Mouse (Mus musculus) forebrain, embryonic 11.5 days (tissue): ENCODE measurements around the gene Atp1a4. TPM values are rescaled to one million over a fixed set of nuclear protein-coding genes. Genes with fewer than 3 reads are reported as not detected.

ENCODE experiments used
- ATAC-seq: fragments of 200-750 bp; cut with Nextera tagmentation; replicated peaks from 2 replicates; pipeline ENCODE4 v1.8.0; 2017; ENCODE audit warnings: moderate TSS enrichment; ENCODE audit not compliant: low FRiP score
- DNase-seq: peaks from one replicate; pipeline ENCODE4 v3.0.0-alpha.2; 2017; ENCODE audit warnings: low spot score
- H3K27ac ChIP-seq: fragments of 300-500 bp; sonication (generic); 2 replicates; pipeline ENCODE4 v1.5.1; 2014; ENCODE audit warnings: low read depth, low read length
- H3K27me3 ChIP-seq: fragments of 300-500 bp; sonication (generic); 2 replicates; pipeline ENCODE4 v1.6.1; 2014; ENCODE audit warnings: mild to moderate bottlenecking, low read length, mixed read lengths; ENCODE audit not compliant: control insufficient read depth, insufficient read depth
- H3K36me3 ChIP-seq: fragments of 300-500 bp; sonication (generic); 2 replicates; pipeline ENCODE4 v1.6.1; 2014; ENCODE audit warnings: mild to moderate bottlenecking, low read length, moderate library complexity, mixed read lengths; ENCODE audit not compliant: control insufficient read depth, insufficient read depth
- H3K4me1 ChIP-seq: fragments of 300-500 bp; sonication (generic); replicated peaks from 2 replicates; pipeline ENCODE4 v1.6.1; 2014; ENCODE audit warnings: low read length, mixed read lengths; ENCODE audit not compliant: control insufficient read depth, insufficient read depth
- H3K4me2 ChIP-seq: fragments of 300-500 bp; sonication (generic); 2 replicates; pipeline ENCODE4 v1.6.1; 2014; ENCODE audit warnings: low read depth, mild to moderate bottlenecking, low read length, moderate library complexity, mixed read lengths; ENCODE audit not compliant: severe bottlenecking
- H3K4me3 ChIP-seq: fragments of 300-500 bp; sonication (generic); 2 replicates; pipeline ENCODE4 v1.5.1; 2014; ENCODE audit warnings: low read depth, low read length
- H3K9ac ChIP-seq: fragments of 300-500 bp; sonication (generic); 2 replicates; pipeline ENCODE4 v1.6.1; 2014; ENCODE audit warnings: low read length
- H3K9me3 ChIP-seq: fragments of 300-500 bp; sonication (generic); 2 replicates; pipeline ENCODE4 v1.6.1; 2016; ENCODE audit warnings: low read length, mixed read lengths; ENCODE audit not compliant: control insufficient read depth
- WGBS: fragments of 180-500 bp; shearing (Covaris S2); extraction: QIAGEN DNeasy Blood & Tissue Kit; methylation state at CpG from one replicate; pipeline ENCODE4 v1.1.7; 2014; 5-methylcytosine and 5-hydroxymethylcytosine counted together
- polyA plus RNA-seq: library from polyadenylated mRNA; unstranded; fragments of >200 nt; fragmentation: Nextera tagmentation; extraction: Ambion mirVana; gene quantifications from 2 replicates; pipeline ENCODE4 v1.2.1, GENCODE M21; 2014

The Atp1a4 gene
- polyA plus RNA-seq, 1 experiment from 2014 or later: not detected

GRCm38 (mm10) chr1:172200161-172200560 lies 58.1 kb downstream of the Atp1a4 start:
- Histone ChIP-seq H3K36me3 (peaks cover 23% of the 10 kb centered on the region), H3K4me2 (peak overlapping the region; percentile 29; the same call in 1 of the 2 replicates)
- 76% methylated on average over 5 of the region's 5 CpGs for WGBS

GRCm38 (mm10) chr1:172198996-172199395 lies 59.2 kb downstream of the Atp1a4 start:
- Histone ChIP-seq H3K27me3 (no peaks in the 10 kb centered on the region), H3K27ac (no peak overlapping the region), H3K9ac (no peak overlapping the region), H3K4me2 (no peak overlapping the region), H3K4me1 (peaks cover 40% of the 10 kb centered on the region), H3K9me3 (no peaks in the 10 kb centered on the region), H3K4me3 (no peak overlapping the region), H3K36me3 (peaks cover 25% of the 10 kb centered on the region)
- WGBS: 96% methylated on average over 4 of the region's 4 CpGs
- ATAC-seq (no peak), DNase-seq (no peak)

More at GRCm38 (mm10) chr1:172200161-172200560, 58.1 kb downstream of the Atp1a4 start:
- Histone ChIP-seq H3K27ac (peak overlapping the region; percentile 95), H3K9me3 (no peaks in the 10 kb centered on the region), H3K4me1 (peaks cover 45% of the 10 kb centered on the region), H3K4me3 (no peak overlapping the region), H3K27me3 (no peaks in the 10 kb centered on the region), H3K9ac (peak overlapping the region; percentile 35; the same call in 1 of the 2 replicates)
- ATAC-seq: no peak
- no peak for DNase-seq

- Histone ChIP-seq H3K27ac (no peak overlapping the region), H3K9ac (no peak overlapping the region), H3K4me1 (peaks cover 33% of the 10 kb centered on the region), H3K27me3 (no peaks in the 10 kb centered on the region), H3K36me3 (peaks cover 25% of the 10 kb centered on the region), H3K4me2 (no peak overlapping the region), H3K4me3 (no peak overlapping the region), H3K9me3 (no peaks in the 10 kb centered on the region)
- ATAC-seq (no peak), DNase-seq (no peak)
- 90% methylated on average over 8 of the region's 8 CpGs for WGBS
Measured at GRCm38 (mm10) chr1:172198316-172198715, 59.9 kb downstream of the Atp1a4 start.

GRCm38 (mm10) chr1:172197851-172198250 lies 60.4 kb downstream of the Atp1a4 start:
- WGBS: 86% methylated on average over 5 of the region's 5 CpGs
- H3K4me2 ChIP-seq: no peak overlapping the region
- no peaks in the 10 kb centered on the region for H3K9me3 ChIP-seq
- peaks cover 25% of the 10 kb centered on the region for H3K36me3 ChIP-seq
- DNase-seq: no peak
- no peak for ATAC-seq
- no peaks in the 10 kb centered on the region for H3K27me3 ChIP-seq
- no peak overlapping the region for H3K4me3 ChIP-seq
- no peak overlapping the region for H3K9ac ChIP-seq
- peaks cover 30% of the 10 kb centered on the region for H3K4me1 ChIP-seq
- no peak overlapping the region for H3K27ac ChIP-seq

- Histone ChIP-seq H3K9ac (no peak overlapping the region), H3K27ac (0 out of 2 replicates have a peak overlapping the region, but pooled peaks have one; percentile 10), H3K4me1 (peaks cover 23% of the 10 kb centered on the region), H3K9me3 (no peaks in the 10 kb centered on the region), H3K36me3 (peaks cover 25% of the 10 kb centered on the region), H3K4me2 (no peak overlapping the region), H3K27me3 (no peaks in the 10 kb centered on the region), H3K4me3 (no peak overlapping the region)
- no peak for DNase-seq
- ATAC-seq: no peak
- 88% methylated on average over 3 of the region's 3 CpGs for WGBS
Measured at GRCm38 (mm10) chr1:172197146-172197545, 61.1 kb downstream of the Atp1a4 start.

- WGBS: 81% methylated on average over 8 of the region's 8 CpGs
- peak overlapping the region; percentile 37; the same call in 1 of the 2 replicates for H3K27ac ChIP-seq
Measured at GRCm38 (mm10) chr1:172194435-172194834, 63.8 kb downstream of the Atp1a4 start.

GRCm38 (mm10) chr1:172192217-172192616 lies 66.0 kb downstream of the Atp1a4 start:
- Histone ChIP-seq H3K27ac (no peak overlapping the region), H3K27me3 (no peaks in the 10 kb centered on the region), H3K4me3 (no peak overlapping the region), H3K4me1 (0 out of 2 replicates have a peak, but pooled peaks cover 2% of the 10 kb centered on the region), H3K36me3 (peaks cover 7% of the 10 kb centered on the region; the same call in 1 of the 2 replicates), H3K9me3 (no peaks in the 10 kb centered on the region), H3K9ac (no peak overlapping the region), H3K4me2 (no peak overlapping the region)
- no peak for ATAC-seq
- DNase-seq: no peak
- WGBS: 96% methylated on average over 3 of the region's 3 CpGs

More at GRCm38 (mm10) chr1:172194435-172194834, 63.8 kb downstream of the Atp1a4 start:
- H3K4me1 ChIP-seq: 0 out of 2 replicates have a peak, but pooled peaks cover 2% of the 10 kb centered on the region
- H3K36me3 ChIP-seq: peaks cover 19% of the 10 kb centered on the region
- peak; percentile 47 for DNase-seq
- no peak overlapping the region for H3K4me3 ChIP-seq
- no peaks in the 10 kb centered on the region for H3K9me3 ChIP-seq
- no peaks in the 10 kb centered on the region for H3K27me3 ChIP-seq
- H3K9ac ChIP-seq: no peak overlapping the region
- ATAC-seq: no peak
- no peak overlapping the region for H3K4me2 ChIP-seq

GRCm38 (mm10) chr1:172191578-172191977 lies 66.6 kb downstream of the Atp1a4 start:
- H3K9ac ChIP-seq: no peak overlapping the region
- peaks cover 10% of the 10 kb centered on the region for H3K36me3 ChIP-seq
- no peak overlapping the region for H3K27ac ChIP-seq
- no peak overlapping the region for H3K4me2 ChIP-seq
- H3K4me3 ChIP-seq: no peak overlapping the region
- H3K4me1 ChIP-seq: 0 out of 2 replicates have a peak, but pooled peaks cover 2% of the 10 kb centered on the region
- H3K27me3 ChIP-seq: no peaks in the 10 kb centered on the region
- WGBS: 88% methylated on average over 2 of the region's 2 CpGs
- DNase-seq (no peak), ATAC-seq (no peak)
- no peaks in the 10 kb centered on the region for H3K9me3 ChIP-seq

GRCm38 (mm10) chr1:172188891-172189290 lies 69.3 kb downstream of the Atp1a4 start:
- Histone ChIP-seq H3K4me2 (no peak overlapping the region), H3K9ac (no peak overlapping the region), H3K27ac (no peak overlapping the region), H3K36me3 (peaks cover 8% of the 10 kb centered on the region), H3K27me3 (no peaks in the 10 kb centered on the region), H3K4me3 (no peak overlapping the region), H3K9me3 (no peaks in the 10 kb centered on the region), H3K4me1 (no peaks in the 10 kb centered on the region)
- ATAC-seq: 0 out of 2 replicates have a peak, but pooled peaks have one; percentile 49
- no peak for DNase-seq
- 83% methylated on average over 4 of the region's 4 CpGs for WGBS
